Mouse (Mus musculus): ENCODE results near the gene Piezo1.

DNA sequence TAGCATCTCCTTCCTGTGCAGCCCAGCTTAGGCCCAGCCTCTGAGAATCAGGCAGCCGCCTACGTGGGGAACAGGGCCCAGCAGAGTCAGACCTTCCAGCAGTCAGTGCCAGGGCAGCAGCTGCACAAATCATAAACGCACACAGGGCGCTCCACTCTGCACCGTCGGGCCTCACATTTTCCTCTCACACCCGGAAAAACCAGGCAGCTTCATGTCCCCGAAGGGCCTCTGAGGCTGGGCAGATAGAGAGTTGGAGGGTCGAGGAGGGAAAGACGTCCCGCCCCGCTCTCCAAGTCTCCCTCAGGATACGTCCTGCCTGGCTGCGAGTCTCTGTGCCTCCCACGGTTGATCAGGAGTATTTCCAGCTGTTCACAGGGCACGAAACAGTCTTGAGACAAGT lies 39.6 kb downstream of the Piezo1 start:
- TF ChIP-seq CTCF (conservative IDR thresholded peaks at IDR 0.05; ENCODE audit: low read length), result no peak
- no peak for TF ChIP-seq POU5F1 (IDR thresholded peaks at IDR 0.05; ENCODE audit: borderline replicate concordance, low read length)

Measured in E14TG2a.4 (cell line).